Mouse (Mus musculus) intestine, postnatal 0 days (tissue): ENCODE measurements around the gene Exoc2. TPM values are rescaled to one million over a fixed set of nuclear protein-coding genes. Genes with fewer than 3 reads are reported as not detected.

Experiments
- ATAC-seq: fragments of 200-750 bp; cut with Nextera tagmentation; 2 replicates; pipeline ENCODE4 v1.8.0; 2017; ENCODE audit warnings: mild to moderate bottlenecking, moderate TSS enrichment, moderate library complexity
- H3K27ac ChIP-seq: fragments of 300-500 bp; sonication (generic); 2 replicates; pipeline ENCODE4 v1.5.1; 2014; ENCODE audit warnings: mild to moderate bottlenecking, low read depth, low read length, moderate library complexity
- H3K27me3 ChIP-seq: fragments of 300-500 bp; sonication (generic); replicated peaks from 2 replicates; pipeline ENCODE4 v1.6.1; 2014; ENCODE audit warnings: low read length, mixed read lengths; ENCODE audit not compliant: control insufficient read depth, insufficient read depth
- H3K36me3 ChIP-seq: fragments of 300-500 bp; sonication (generic); 2 replicates; pipeline ENCODE4 v1.6.1; 2014; ENCODE audit warnings: mild to moderate bottlenecking, moderate library complexity; ENCODE audit not compliant: control insufficient read depth, insufficient read depth
- H3K4me1 ChIP-seq: fragments of 300-500 bp; sonication (generic); replicated peaks from 2 replicates; pipeline ENCODE4 v1.6.1; 2014; ENCODE audit warnings: antibody characterized with exemption, low read length, mixed read lengths; ENCODE audit not compliant: control insufficient read depth, insufficient read depth
- H3K4me2 ChIP-seq: fragments of 300-500 bp; sonication (generic); replicated peaks from 2 replicates; pipeline ENCODE4 v1.6.1; 2014; ENCODE audit warnings: low read depth, mild to moderate bottlenecking, moderate library complexity
- H3K4me3 ChIP-seq: fragments of 300-500 bp; sonication (generic); 2 replicates; pipeline ENCODE4 v1.5.1; 2014; ENCODE audit warnings: low read depth, low read length
- H3K9ac ChIP-seq: fragments of 300-500 bp; sonication (generic); 2 replicates; pipeline ENCODE4 v1.6.1; 2014; ENCODE audit warnings: mild to moderate bottlenecking, low read depth, low read length
- H3K9me3 ChIP-seq: fragments of 300-500 bp; sonication (generic); 2 replicates; pipeline ENCODE4 v1.6.1; 2016; ENCODE audit warnings: mixed run types; ENCODE audit not compliant: control insufficient read depth
- CTCF ChIP-seq: sonication (generic); IDR thresholded peaks from 2 replicates; pipeline ENCODE4 v1.5.1; 2016; ENCODE audit warnings: low read depth, mild to moderate bottlenecking, control low read depth, antibody characterized with exemption, moderate library complexity
- WGBS: fragments of 180-500 bp; shearing (Covaris S2); extraction: QIAGEN DNeasy Blood & Tissue Kit; methylation state at CpG from one replicate; pipeline ENCODE4 v1.1.7; 2014; 5-methylcytosine and 5-hydroxymethylcytosine counted together
- polyA plus RNA-seq: library from polyadenylated mRNA; unstranded; fragments of >200 nt; fragmentation: Nextera tagmentation; extraction: Ambion mirVana; gene quantifications from 2 replicates; pipeline ENCODE4 v1.2.1, GENCODE M21; 2015

Gene Exoc2
- polyA plus RNA-seq, 1 experiment from 2014 or later: 10.7 TPM

DNA sequence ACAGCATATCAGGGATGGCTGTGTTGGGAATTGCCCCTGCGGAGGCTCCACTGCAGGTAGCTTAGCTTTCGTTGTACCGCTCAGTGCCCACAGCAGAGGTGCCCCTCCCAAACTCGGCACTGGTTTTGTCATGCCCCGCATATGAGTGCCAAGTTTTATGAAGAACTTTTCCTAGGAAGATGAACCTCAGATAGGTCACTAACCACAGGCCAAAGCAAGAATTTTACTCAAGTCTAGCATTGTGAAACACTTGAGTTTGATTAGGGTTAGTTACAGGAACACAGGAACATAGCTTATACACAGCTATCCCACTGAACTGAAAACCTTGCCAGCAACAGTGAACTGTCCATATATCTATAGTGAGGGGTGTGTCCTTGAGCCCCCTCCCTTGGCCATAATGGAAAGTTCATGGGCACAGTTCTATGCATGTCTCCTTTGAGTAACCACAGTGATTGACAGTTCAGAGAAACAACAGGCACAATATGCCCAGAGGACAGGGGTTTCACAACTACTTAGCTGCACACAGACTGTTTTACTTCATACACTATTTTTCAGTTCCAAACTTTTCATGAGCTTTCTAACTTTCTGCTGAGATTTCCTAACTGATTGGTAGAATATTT, 171.4 kb downstream of the Exoc2 start:
- TF ChIP-seq CTCF: no peak
- 89% methylated on average over 5 of the region's 5 CpGs for WGBS

DNA sequence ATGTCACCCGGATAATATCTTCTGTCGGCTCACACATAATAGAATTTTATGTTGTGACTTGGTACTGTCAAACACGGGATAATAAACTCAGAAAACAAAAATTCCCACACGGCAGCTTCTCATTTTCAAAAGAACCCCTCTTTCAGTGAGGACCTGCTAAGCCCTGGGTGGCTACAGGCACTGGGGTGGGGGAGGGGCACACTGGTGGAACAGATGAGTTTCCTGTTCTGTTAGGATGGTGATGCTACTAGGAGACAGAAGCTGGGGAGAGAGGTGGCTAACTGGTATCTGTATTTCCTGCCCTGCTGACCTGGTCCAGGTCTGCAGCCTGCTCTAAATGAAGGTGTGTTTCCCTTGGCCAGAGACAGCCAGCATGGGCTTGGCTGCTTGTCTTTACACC, 172.0 kb downstream of the Exoc2 start:
- Histone ChIP-seq H3K4me1 (no peaks in the 10 kb centered on the region), H3K4me2 (no peak overlapping the region), H3K36me3 (no peaks in the 10 kb centered on the region), H3K27ac (no peak overlapping the region), H3K27me3 (no peaks in the 10 kb centered on the region), H3K9me3 (no peaks in the 10 kb centered on the region), H3K9ac (no peak overlapping the region), H3K4me3 (no peak overlapping the region)
- TF ChIP-seq CTCF: no peak
- 85% methylated on average over 4 of the region's 4 CpGs for WGBS
- no peak for ATAC-seq

More for the DNA sequence above, 171.4 kb downstream of the Exoc2 start:
- H3K9ac ChIP-seq: no peak overlapping the region
- H3K4me3 ChIP-seq: no peak overlapping the region
- no peak overlapping the region for H3K27ac ChIP-seq
- no peak for ATAC-seq
- H3K4me2 ChIP-seq: no peak overlapping the region
- H3K4me1 ChIP-seq: no peaks in the 10 kb centered on the region
- H3K36me3 ChIP-seq: no peaks in the 10 kb centered on the region
- H3K9me3 ChIP-seq: no peaks in the 10 kb centered on the region
- no peaks in the 10 kb centered on the region for H3K27me3 ChIP-seq

DNA sequence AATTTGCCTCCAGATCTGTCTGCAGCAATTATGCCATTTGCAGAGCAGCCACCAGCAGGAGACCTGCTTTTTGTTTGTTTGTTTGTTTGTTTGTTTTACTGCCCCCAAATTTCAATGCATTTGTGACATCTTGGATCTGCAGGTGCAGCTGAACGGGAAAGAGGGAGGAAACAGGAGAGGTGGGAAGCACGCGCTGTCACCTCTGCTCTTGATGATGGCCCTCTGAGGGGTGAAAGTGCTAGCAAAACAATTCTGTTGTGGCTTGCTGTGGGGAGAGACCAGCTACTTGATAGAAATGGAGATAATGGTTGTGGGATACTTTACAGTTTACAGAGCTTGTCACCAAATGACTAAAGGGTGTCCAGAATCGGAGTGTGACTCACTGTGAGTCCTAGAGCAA, 177.9 kb downstream of the Exoc2 start:
- 81% methylated on average over 4 of the region's 4 CpGs for WGBS
- no peak for ATAC-seq
- H3K27me3 ChIP-seq: no peaks in the 10 kb centered on the region
- no peaks in the 10 kb centered on the region for H3K4me1 ChIP-seq
- H3K27ac ChIP-seq: no peak overlapping the region
- no peak for TF ChIP-seq CTCF
- H3K9ac ChIP-seq: no peak overlapping the region
- H3K4me2 ChIP-seq: no peak overlapping the region
- no peaks in the 10 kb centered on the region for H3K36me3 ChIP-seq
- H3K9me3 ChIP-seq: no peaks in the 10 kb centered on the region
- H3K4me3 ChIP-seq: no peak overlapping the region

DNA sequence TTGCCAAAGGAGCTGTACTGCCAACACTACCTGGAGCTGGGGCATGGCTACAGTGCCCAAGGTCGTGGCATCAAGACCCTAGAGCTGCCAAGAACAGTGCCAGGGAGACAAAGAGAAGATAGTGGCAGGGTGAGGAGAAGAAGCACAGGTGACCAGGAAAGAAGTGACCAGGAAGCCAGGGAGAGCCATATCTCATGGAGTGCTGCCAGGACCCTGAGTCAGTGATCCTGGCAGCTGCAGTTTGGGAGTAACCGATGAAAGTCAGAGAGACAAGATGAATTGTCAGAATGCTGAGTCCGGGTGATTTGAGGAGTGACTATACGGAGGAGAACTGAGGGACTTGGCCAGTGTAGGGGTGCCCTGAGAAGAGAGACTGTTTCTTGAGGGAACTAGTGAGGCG, 180.3 kb downstream of the Exoc2 start:
- WGBS: 83% methylated on average over 5 of the region's 5 CpGs
- no peak overlapping the region for H3K9ac ChIP-seq
- no peak for ATAC-seq
- H3K4me1 ChIP-seq: no peaks in the 10 kb centered on the region
- no peak overlapping the region for H3K27ac ChIP-seq
- no peak overlapping the region for H3K4me3 ChIP-seq
- no peak for TF ChIP-seq CTCF
- H3K4me2 ChIP-seq: no peak overlapping the region
- no peaks in the 10 kb centered on the region for H3K9me3 ChIP-seq
- H3K36me3 ChIP-seq: no peaks in the 10 kb centered on the region
- no peaks in the 10 kb centered on the region for H3K27me3 ChIP-seq

DNA sequence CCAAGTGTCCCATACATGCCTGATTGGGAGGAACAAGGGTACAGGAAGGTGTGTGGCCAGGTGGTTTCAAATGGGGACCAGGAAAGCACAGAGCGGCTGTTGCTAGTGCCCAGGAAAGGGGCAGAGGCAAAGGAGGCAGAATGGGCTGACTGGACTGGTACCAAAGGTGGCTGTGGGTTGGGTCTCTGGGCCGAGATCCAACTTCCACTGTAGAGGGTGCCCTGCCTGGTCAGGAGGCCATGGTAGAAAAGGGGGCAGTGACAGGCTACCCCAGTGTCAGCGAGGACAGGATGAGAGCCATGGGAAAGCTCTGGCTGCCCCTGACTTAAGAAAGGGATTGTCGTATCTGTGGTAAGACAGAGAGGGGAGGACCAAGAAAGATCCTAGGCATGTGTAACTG, 180.7 kb downstream of the Exoc2 start:
- no peaks in the 10 kb centered on the region for H3K4me1 ChIP-seq
- H3K36me3 ChIP-seq: no peaks in the 10 kb centered on the region
- H3K27ac ChIP-seq: no peak overlapping the region
- H3K4me3 ChIP-seq: no peak overlapping the region
- no peak for ATAC-seq
- H3K9ac ChIP-seq: no peak overlapping the region
- no peaks in the 10 kb centered on the region for H3K27me3 ChIP-seq
- WGBS: 85% methylated on average over 4 of the region's 4 CpGs
- H3K9me3 ChIP-seq: no peaks in the 10 kb centered on the region
- H3K4me2 ChIP-seq: no peak overlapping the region
- TF ChIP-seq CTCF: no peak

DNA sequence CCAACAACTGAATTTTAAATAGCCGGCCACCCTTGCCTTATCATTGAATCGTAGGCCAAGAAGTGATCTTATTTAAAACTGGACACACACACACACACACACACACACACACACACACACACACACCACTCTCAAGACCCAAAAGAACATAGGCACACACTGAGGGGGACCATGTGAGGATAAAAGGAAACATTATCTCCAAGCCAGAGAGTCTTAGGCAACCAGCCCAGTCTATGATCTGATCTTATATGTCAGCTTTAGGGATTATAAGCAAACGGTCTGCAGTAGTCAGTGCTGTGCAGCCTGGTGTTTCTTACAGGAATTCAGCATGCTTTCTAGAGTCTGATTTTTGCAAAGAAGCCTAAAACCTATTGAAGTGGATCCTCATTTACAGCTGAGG, 181.2 kb downstream of the Exoc2 start:
- H3K36me3 ChIP-seq: no peaks in the 10 kb centered on the region
- no peak overlapping the region for H3K4me2 ChIP-seq
- no peak for ATAC-seq
- WGBS: 68% methylated on average over 3 of the region's 3 CpGs
- no peak overlapping the region for H3K4me3 ChIP-seq
- no peaks in the 10 kb centered on the region for H3K9me3 ChIP-seq
- H3K9ac ChIP-seq: no peak overlapping the region
- TF ChIP-seq CTCF: no peak
- no peak overlapping the region for H3K27ac ChIP-seq
- no peaks in the 10 kb centered on the region for H3K27me3 ChIP-seq
- H3K4me1 ChIP-seq: no peaks in the 10 kb centered on the region

DNA sequence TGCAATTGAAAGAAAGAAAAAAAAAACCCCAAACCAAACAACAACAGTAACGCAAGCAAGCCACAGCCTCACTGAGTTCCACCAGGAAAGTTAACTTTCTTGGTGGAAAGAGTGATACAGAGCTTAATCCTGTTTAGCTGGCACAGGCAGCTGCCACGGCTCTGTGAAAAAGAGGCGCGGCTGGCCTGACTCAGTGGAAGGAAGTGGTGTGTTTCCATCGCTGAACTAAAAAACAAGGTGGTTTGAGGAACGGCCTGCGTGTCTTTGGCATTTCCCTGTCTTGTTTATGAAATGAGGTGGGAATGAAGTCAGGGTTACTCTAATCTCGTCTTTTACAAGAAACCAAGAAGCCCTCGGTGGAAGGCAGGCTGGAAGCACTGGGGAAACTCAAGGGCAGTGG, 181.6 kb downstream of the Exoc2 start:
- ATAC-seq: no peak
- WGBS: 57% methylated on average over 9 of the region's 9 CpGs
- Histone ChIP-seq H3K4me1 (no peaks in the 10 kb centered on the region), H3K27ac (no peak overlapping the region), H3K36me3 (no peaks in the 10 kb centered on the region), H3K4me3 (no peak overlapping the region), H3K9ac (no peak overlapping the region), H3K27me3 (no peaks in the 10 kb centered on the region), H3K9me3 (no peaks in the 10 kb centered on the region), H3K4me2 (no peak overlapping the region)
- no peak for TF ChIP-seq CTCF
